Mouse (Mus musculus): ENCODE data around the gene Tmbim1.

Tmbim1 gene

GRCm38 (mm10) chr1:74278988-74279387 lies 26.4 kb downstream of the Tmbim1 start:
- DNase-seq (ENCODE audit: low read depth, low spot score) = peak; percentile 32

GRCm38 (mm10) chr1:74278538-74278937 lies 26.9 kb downstream of the Tmbim1 start, which contains the start of gene Gpbar1:
TSS of gene Gpbar1 (plus strand) at chr1:74278550.
- DNase-seq (ENCODE audit: low read depth, low spot score) = no peak

DNA sequence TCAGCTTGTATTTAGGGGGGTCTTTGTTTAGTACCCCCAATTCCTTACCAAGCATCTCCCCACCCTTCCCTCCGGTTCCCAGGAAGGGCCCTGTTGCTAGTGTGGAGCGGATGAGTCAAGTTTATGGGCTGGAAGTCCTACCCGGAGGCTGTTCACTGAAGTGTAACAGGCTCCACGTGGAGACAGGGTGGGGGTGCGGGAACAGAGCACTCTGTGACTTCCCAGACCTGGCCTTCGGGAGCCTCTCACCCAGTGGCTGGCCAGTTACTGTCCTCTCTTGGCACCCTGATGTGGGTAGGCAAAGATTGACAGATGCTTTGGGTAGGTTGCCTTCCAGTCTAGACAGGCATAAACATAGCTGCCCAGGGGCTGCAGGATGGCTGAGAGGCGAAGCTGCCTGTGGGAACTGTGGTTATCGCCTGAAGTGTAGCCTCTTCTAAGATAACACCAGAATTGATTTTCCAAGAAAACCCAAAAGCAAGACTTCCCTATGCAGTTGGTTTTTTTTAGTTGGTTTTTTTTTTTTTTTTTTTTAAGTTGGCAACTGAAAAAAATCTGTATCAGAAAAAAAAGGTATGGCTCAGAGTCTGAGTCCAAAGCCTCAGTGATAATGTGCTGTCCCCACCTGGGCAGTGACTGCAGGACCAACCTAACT lies 27.4 kb downstream of the Tmbim1 start:
- DNase-seq (ENCODE audit: low read depth, low spot score) = no peak

GRCm38 (mm10) chr1:74277041-74277440 lies 28.4 kb downstream of the Tmbim1 start:
- DNase-seq (ENCODE audit: low read depth, low spot score) = no peak

- no peak for DNase-seq (ENCODE audit: low read depth, low spot score)
Measured at GRCm38 (mm10) chr1:74275015-74275414, 30.4 kb downstream of the Tmbim1 start.

DNA sequence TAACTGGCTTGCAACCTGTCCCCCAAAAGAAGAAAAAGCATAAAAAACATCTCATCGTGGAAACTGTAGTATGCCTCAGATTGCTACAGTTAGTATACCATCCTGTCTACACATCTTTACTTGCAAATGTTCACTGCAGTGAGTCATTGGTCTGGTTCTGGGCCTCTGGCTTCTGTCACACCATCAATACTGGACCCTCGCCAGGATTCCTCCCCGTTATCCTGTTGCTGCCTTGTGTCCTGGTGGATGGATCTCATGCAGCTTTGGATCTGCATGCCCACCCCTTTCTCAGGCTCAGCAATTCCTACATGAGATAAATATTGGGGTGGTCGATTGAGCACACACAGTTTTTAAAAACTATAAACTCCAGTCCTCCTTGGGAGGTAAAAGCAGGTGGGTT lies 33.8 kb downstream of the Tmbim1 start:
- no peak for DNase-seq (ENCODE audit: low read depth, low spot score)

GRCm38 (mm10) chr1:74268750-74269149 lies 36.7 kb downstream of the Tmbim1 start:
- no peak for DNase-seq (ENCODE audit: low read depth, low spot score)

- no peak for DNase-seq (ENCODE audit: low read depth, low spot score)
Measured at GRCm38 (mm10) chr1:74262510-74262909, 42.9 kb downstream of the Tmbim1 start.

- peak; percentile 92 for DNase-seq (ENCODE audit: low read depth, low spot score)
Measured at GRCm38 (mm10) chr1:74256782-74257181, 48.6 kb downstream of the Tmbim1 start.

GRCm38 (mm10) chr1:74255704-74256345 lies 49.6 kb downstream of the Tmbim1 start:
- DNase-seq (ENCODE audit: low read depth, low spot score) = no peak

DNA sequence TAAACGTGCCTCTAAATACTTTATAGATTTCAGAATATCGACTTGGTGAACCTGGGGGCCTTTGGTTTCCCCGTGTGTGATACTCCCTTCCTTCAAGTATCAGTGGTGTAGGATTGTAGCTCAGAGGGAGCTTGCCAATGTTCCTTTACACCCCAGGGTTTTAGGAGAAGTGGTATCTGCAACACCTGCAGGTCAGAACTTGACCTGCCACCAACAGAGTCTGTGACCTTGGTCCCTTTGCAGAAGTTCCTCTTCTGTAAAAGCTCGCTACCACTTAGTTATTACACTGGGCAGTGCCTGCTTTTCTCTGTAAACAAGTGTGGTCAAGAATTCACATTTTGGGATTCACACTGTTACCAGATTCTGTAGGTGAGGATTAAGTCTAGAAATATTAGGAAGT lies 55.3 kb downstream of the Tmbim1 start:
- DNase-seq (ENCODE audit: low read depth, low spot score) = no peak

- no peak for DNase-seq (ENCODE audit: low read depth, low spot score)
Measured at GRCm38 (mm10) chr1:74249331-74249980, 56.0 kb downstream of the Tmbim1 start.

DNA sequence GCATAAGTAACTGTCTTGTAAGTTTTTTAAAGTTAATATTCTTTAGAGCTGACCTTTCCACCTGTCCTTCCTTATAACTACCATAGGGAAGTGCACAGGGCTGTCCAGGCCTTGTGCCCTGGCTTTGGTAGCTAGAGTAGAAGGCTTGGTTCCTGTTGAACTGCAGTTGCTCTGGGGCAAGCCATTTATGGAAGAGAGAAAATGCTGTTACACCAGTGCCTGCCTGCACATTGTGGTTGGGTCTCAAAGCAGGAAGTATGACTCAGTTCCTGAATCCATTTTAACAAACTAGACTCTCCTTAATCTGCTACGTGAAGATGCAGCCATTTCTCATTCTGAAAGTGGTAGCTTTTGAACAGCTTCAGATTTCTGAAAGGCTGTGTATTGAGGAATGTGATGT lies 56.6 kb downstream of the Tmbim1 start:
- DNase-seq (ENCODE audit: low read depth, low spot score) = no peak

DNA sequence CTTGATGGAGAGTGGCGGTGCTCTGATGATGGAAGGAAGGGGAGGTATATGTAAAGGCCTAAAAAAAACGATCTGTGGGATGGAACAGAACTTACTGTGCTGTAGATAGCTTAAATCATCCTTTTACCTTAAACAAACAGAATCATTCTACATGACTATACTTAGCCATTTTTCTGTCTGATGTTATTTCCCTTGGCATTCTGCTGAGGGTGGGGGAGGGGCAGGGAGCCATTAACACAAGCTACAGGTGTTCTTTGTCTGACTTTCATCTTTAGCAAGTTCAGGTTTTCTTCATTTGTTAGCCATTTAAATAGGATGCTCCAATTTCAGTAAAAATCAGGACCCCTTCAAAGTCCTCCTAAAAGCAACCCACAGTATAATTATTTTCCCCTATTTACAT lies 59.9 kb downstream of the Tmbim1 start:
- DNase-seq (ENCODE audit: low read depth, low spot score) = peak; percentile 62

DNA sequence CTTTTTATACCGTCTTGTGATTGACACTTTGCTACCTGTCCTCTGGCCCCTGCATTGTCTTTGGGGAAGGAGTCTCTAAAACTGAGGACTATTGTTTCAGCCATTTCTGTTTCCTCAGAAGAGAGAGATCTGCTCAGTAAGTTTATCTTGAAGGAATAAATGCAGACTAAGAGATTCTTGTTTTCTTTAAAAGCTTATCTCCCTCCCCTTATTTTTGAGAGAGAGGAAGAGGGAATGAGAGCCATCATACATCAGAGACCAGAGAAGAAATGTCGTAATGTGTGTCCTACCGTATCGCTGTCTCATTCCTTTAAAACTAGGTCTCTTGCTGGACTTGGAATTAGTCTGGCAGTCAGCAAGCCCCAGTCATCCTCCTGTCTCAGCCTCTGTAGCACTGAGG lies 64.6 kb downstream of the Tmbim1 start:
- no peak for DNase-seq (ENCODE audit: low read depth, low spot score)

GRCm38 (mm10) chr1:74240311-74240710 lies 65.1 kb downstream of the Tmbim1 start:
- no peak for DNase-seq (ENCODE audit: low read depth, low spot score)

GRCm38 (mm10) chr1:74239618-74240017 lies 65.8 kb downstream of the Tmbim1 start:
- peak; percentile 36 for DNase-seq (ENCODE audit: low read depth, low spot score)

DNA sequence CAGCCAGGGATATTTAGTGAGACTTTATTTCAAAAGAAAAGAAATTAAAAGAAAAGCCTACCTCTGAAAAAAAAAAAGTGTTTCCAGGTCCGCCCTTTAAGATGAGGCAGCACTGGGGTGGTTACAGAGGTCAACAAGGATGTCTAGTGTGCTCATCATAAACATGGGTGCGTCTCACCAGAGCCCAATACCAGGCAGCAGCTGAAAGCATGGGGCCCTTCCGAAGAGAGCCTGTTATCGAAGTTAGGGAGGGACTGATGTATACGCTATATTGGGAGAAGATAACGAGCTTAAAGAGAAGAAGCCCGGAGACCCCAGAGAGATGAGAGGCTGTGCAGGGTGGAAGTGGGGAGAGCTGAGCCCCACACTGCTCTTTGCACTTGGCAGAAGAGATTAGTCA lies 66.3 kb downstream of the Tmbim1 start:
- no peak for DNase-seq (ENCODE audit: low read depth, low spot score)

All from ES-CJ7 (cell line).